Comparison of ENCODE assay signal across 9 mouse cellular contexts in the genomic region with DNA sequence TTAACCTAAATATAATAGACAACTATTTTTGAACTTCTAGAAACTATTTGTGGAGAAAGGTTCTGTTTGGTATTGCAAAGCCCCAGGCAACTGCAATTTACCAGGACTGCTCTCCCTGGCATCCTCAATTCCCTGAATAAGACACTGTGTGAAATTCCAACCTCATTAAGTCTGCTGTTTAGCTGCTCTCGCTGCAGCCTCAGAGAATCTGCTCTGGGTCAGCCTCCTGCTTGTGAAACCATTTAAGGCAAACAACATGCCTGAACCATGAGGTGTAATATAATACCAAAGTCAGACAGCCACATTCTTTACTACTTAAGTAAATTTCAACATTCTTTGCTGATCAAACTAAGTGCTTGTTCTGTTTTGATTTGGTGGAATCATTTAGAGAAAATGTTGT.
DNase-seq lines count a peak whose midpoint lies in the region; ATAC-seq and TF ChIP-seq lines count a peak whose summit lies in the region.
"Had no signal": no experiment of that assay in that cellular context is flagged by ENCODE, and none has a peak within 500 bp of the region (broad histone marks: within the 10 kb centered on the region; RNA-seq: fewer than 3 reads in every experiment).

No protein-coding gene starts in this region.

- DNase-seq in heart, adult 18-20 months, result peak; percentile 7 to 12
- no peak for DNase-seq in heart, adult 2 months
- DNase-seq in urinary bladder, postnatal 25 days (ENCODE audit: low spot score), result peak; percentile 7
- DNase-seq in urinary bladder, postnatal 36 days (ENCODE audit: low spot score in 2 of 2), result no peak
- no peak for DNase-seq in adrenal gland, postnatal 4 days (ENCODE audit: low spot score in 2 of 2)
- no peak for DNase-seq in MN1 (ENCODE audit: low spot score)
- DNase-seq in urinary bladder, adult 18-20 months (ENCODE audit: low spot score in 2 of 2), result no peak

- no peak for TF ChIP-seq EP300 in heart, adult 2 months (IDR thresholded peaks at IDR 0.05; ENCODE audit: insufficient read depth, low read depth, low read length)

- H3K4me2 ChIP-seq in limb, embryonic 13.5 days (replicated peaks), result no peak overlapping the region

- no peaks in the 10 kb centered on the region for H3K36me3 ChIP-seq in heart, adult 2 months (ENCODE audit: control insufficient read depth, insufficient read depth, low read length)
- H3K36me3 ChIP-seq in limb, embryonic 13.5 days, result no peaks in the 10 kb centered on the region

- peak; percentile 75 for ATAC-seq in limb, embryonic 13.5 days (ENCODE audit: low FRiP score, low read depth)

- H3K27me3 ChIP-seq in heart, adult 2 months (ENCODE audit: control insufficient read depth, insufficient read depth, low read length), result no peaks in the 10 kb centered on the region
- H3K27me3 ChIP-seq in limb, embryonic 13.5 days, result no peaks in the 10 kb centered on the region

- H3K79me2 ChIP-seq in heart, adult 2 months (replicated peaks; ENCODE audit: control insufficient read depth, insufficient read depth, low read length), result no peaks in the 10 kb centered on the region

- no peak for TF ChIP-seq CTCF in heart, adult 2 months (IDR thresholded peaks at IDR 0.05)

- no peak overlapping the region for H3K27ac ChIP-seq in heart, adult 2 months
- H3K27ac ChIP-seq in limb, embryonic 13.5 days, result no peak overlapping the region; the same call in 1 of the 2 replicates
- H3K27ac ChIP-seq: layer of hippocampus, adult 2 months had no signal

- WGBS in heart, adult 2 months, result 46% methylated on average over 1 of the region's 1 CpGs
- WGBS in limb, embryonic 13.5 days, result 3% methylated on average over 1 of the region's 1 CpGs

- H3K4me3 ChIP-seq in heart, adult 2 months, result no peak overlapping the region
- no peak overlapping the region for H3K4me3 ChIP-seq in limb, embryonic 13.5 days
- H3K4me3 ChIP-seq: layer of hippocampus, adult 2 months had no signal

- no peaks in the 10 kb centered on the region for H3K9me3 ChIP-seq in limb, embryonic 13.5 days

- intact Hi-C loops in heart, adult 2 months (cut with DNase I), result no loop called here

- no peak overlapping the region for H3K9ac ChIP-seq in heart, adult 2 months (ENCODE audit: low read depth, low read length)
- no peak overlapping the region for H3K9ac ChIP-seq in limb, embryonic 13.5 days

- TF ChIP-seq POLR2A in heart, adult 2 months (IDR thresholded peaks at IDR 0.05; ENCODE audit: insufficient read depth, low read depth, low read length), result no peak

- no peaks in the 10 kb centered on the region for H3K4me1 ChIP-seq in heart, adult 2 months (ENCODE audit: control insufficient read depth, insufficient read depth, low read length)
- peaks cover 11% of the 10 kb centered on the region for H3K4me1 ChIP-seq in limb, embryonic 13.5 days

Comparison
In these comparisons a context has a peak if more than half of its experiments do, and no peak if none do; other contexts are left out.
1. DNase-seq: peak in heart, adult 18-20 months (2 of 2) and urinary bladder, postnatal 25 days (single experiment); none in heart, adult 2 months (0 of 2), urinary bladder, postnatal 36 days (0 of 2), adrenal gland, postnatal 4 days (0 of 2), MN1 (single experiment) and urinary bladder, adult 18-20 months (0 of 2).